Mouse (Mus musculus) lung, embryonic 15.5 days (tissue): ENCODE data around the gene Rpl10l. TPM values are rescaled to one million over a fixed set of nuclear protein-coding genes. Genes with fewer than 3 reads are reported as not detected.

Source experiments
- ATAC-seq: fragments of 200-750 bp; cut with Nextera tagmentation; 2 replicates; pipeline ENCODE4 v1.8.0; 2017; ENCODE audit warnings: moderate number of reproducible peaks, borderline replicate concordance; ENCODE audit not compliant: low FRiP score, low TSS enrichment; ENCODE audit errors: extremely low read depth
- H3K27ac ChIP-seq: fragments of 300-500 bp; sonication (generic); 2 replicates; pipeline ENCODE4 v1.5.1; 2015; ENCODE audit warnings: moderate library complexity, mild to moderate bottlenecking, inconsistent platforms
- H3K27me3 ChIP-seq: fragments of 300-500 bp; sonication (generic); 2 replicates; pipeline ENCODE4 v1.6.1; 2015; ENCODE audit warnings: inconsistent platforms
- H3K36me3 ChIP-seq: fragments of 300-500 bp; sonication (generic); 2 replicates; pipeline ENCODE4 v1.6.1; 2015; ENCODE audit warnings: inconsistent platforms
- H3K4me1 ChIP-seq: fragments of 300-500 bp; sonication (generic); 2 replicates; pipeline ENCODE4 v1.6.1; 2015; ENCODE audit warnings: inconsistent platforms
- H3K4me2 ChIP-seq: fragments of 300-500 bp; sonication (generic); 2 replicates; pipeline ENCODE4 v1.6.1; 2015; ENCODE audit warnings: inconsistent platforms, mild to moderate bottlenecking, moderate library complexity
- H3K4me3 ChIP-seq: fragments of 300-500 bp; sonication (generic); 2 replicates; pipeline ENCODE4 v1.5.1; 2015; ENCODE audit warnings: mild to moderate bottlenecking, inconsistent platforms
- H3K9ac ChIP-seq: fragments of 300-500 bp; sonication (generic); 2 replicates; pipeline ENCODE4 v1.6.1; 2015; ENCODE audit warnings: inconsistent platforms
- H3K9me3 ChIP-seq: fragments of 300-500 bp; sonication (generic); 2 replicates; pipeline ENCODE4 v1.6.1; 2016; ENCODE audit warnings: inconsistent platforms
- WGBS: fragments of 180-500 bp; shearing (Covaris S2); methylation state at CpG from one replicate; pipeline ENCODE4 v1.1.7; 2015; 5-methylcytosine and 5-hydroxymethylcytosine counted together
- polyA plus RNA-seq: library from polyadenylated mRNA; unstranded; fragments of >200 nt; fragmentation: Nextera tagmentation; extraction: Ambion mirVana; gene quantifications from 2 replicates; pipeline ENCODE4 v1.2.1, GENCODE M21; 2015

Gene Rpl10l
- polyA plus RNA-seq, result not detected in 2 replicates

GRCm38 (mm10) chr12:66283991-66284622 is at the start of gene Rpl10l:
Gene Rpl10l, minus strand, starts transcription at chr12:66284401.
- Histone ChIP-seq H3K27me3 (no peaks in the 10 kb centered on the region), H3K4me3 (no peak within 1 kb of the TSS), H3K9ac (no peak within 1 kb of the TSS), H3K4me1 (no peaks in the 10 kb centered on the region), H3K36me3 (no peaks in the 10 kb centered on the region), H3K9me3 (no peaks in the 10 kb centered on the region; the same call in 1 of the 2 replicates), H3K4me2 (no peak within 1 kb of the TSS), H3K27ac (no peak within 1 kb of the TSS)
- no peak for ATAC-seq
- 95% methylated on average over 44 of the region's 44 CpGs for WGBS

GRCm38 (mm10) chr12:66275890-66276289 is 8.3 kb downstream of the Rpl10l start:
- no peak for ATAC-seq
- no peaks in the 10 kb centered on the region for H3K36me3 ChIP-seq
- no peaks in the 10 kb centered on the region for H3K4me1 ChIP-seq
- H3K27ac ChIP-seq, result no peak overlapping the region
- H3K9ac ChIP-seq, result no peak overlapping the region
- H3K4me2 ChIP-seq, result no peak overlapping the region
- H3K4me3 ChIP-seq, result no peak overlapping the region
- no peaks in the 10 kb centered on the region for H3K27me3 ChIP-seq
- 82% methylated on average over 3 of the region's 3 CpGs for WGBS
- no peaks in the 10 kb centered on the region for H3K9me3 ChIP-seq

- no peaks in the 10 kb centered on the region for H3K9me3 ChIP-seq
- no peaks in the 10 kb centered on the region for H3K4me1 ChIP-seq
- H3K4me2 ChIP-seq, result no peak overlapping the region
- H3K27me3 ChIP-seq, result no peaks in the 10 kb centered on the region
- H3K27ac ChIP-seq, result no peak overlapping the region
- WGBS, result 82% methylated on average over 6 of the region's 6 CpGs
- H3K36me3 ChIP-seq, result no peaks in the 10 kb centered on the region
- no peak for ATAC-seq
- H3K4me3 ChIP-seq, result no peak overlapping the region
- no peak overlapping the region for H3K9ac ChIP-seq
Measured at GRCm38 (mm10) chr12:66245461-66246099, 38.6 kb downstream of the Rpl10l start.

GRCm38 (mm10) chr12:66234158-66234557 is 50.0 kb downstream of the Rpl10l start:
- Histone ChIP-seq H3K27ac (no peak overlapping the region), H3K4me3 (no peak overlapping the region), H3K4me1 (no peaks in the 10 kb centered on the region), H3K4me2 (no peak overlapping the region), H3K36me3 (no peaks in the 10 kb centered on the region), H3K27me3 (no peaks in the 10 kb centered on the region), H3K9ac (no peak overlapping the region), H3K9me3 (no peaks in the 10 kb centered on the region)
- ATAC-seq, result no peak
- 57% methylated on average over 3 of the region's 3 CpGs for WGBS
